Mouse (Mus musculus): ENCODE results near the gene Brms1. TPM values are rescaled to one million over a fixed set of nuclear protein-coding genes. Genes with fewer than 3 reads are reported as not detected.
"Not testable (repeated sequence)": the region's sequence is repeated elsewhere in the genome, so short reads cannot be mapped to it uniquely, and the experiment has no call there.

Gene Brms1
- total and polyA plus RNA-seq, 3 experiments, result 14.3 to 18.1 (median 16.9) TPM

- TF ChIP-seq POLR2A (IDR thresholded peaks at IDR 0.05; ENCODE audit: insufficient read depth, low read depth, low read length) (no peak), CTCF (IDR thresholded peaks at IDR 0.05) (no peak), EP300 (IDR thresholded peaks at IDR 0.05; ENCODE audit: insufficient read depth, low read depth, low read length) (no peak)
- Histone ChIP-seq H3K27ac (no peak within 1 kb of the TSS), H3K9ac (ENCODE audit: low read depth, low read length) (peak within 1 kb of the TSS; percentile 49), H3K4me1 (ENCODE audit: control insufficient read depth, insufficient read depth, low read length) (peaks cover 5% of the 10 kb centered on the region), H3K27me3 (ENCODE audit: control insufficient read depth, insufficient read depth, low read length) (peaks cover 11% of the 10 kb centered on the region; the same call in 1 of the 2 replicates), H3K4me3 (peak within 1 kb of the TSS; percentile 43), H3K79me2 (replicated peaks; ENCODE audit: control insufficient read depth, insufficient read depth, low read length) (no peaks in the 10 kb centered on the region), H3K36me3 (ENCODE audit: control insufficient read depth, insufficient read depth, low read length) (no peaks in the 10 kb centered on the region)
- WGBS, result under 1% methylated on average over 69 of the region's 69 CpGs
- peak; percentile 52 to 62 for DNase-seq
- intact Hi-C loops (cut with DNase I), result loop anchor here (5.0 kb wide), 1 partner anchor 48 kb away; the partner anchor contains the start of genes AC124502.3 and B4gat1
Observed at GRCm38 (mm10) chr19:5085145-5085863, 44.1 kb downstream of the Brms1 start, which contains the start of gene Tmem151a. TSS of gene Tmem151a (minus strand) at chr19:5085531.

GRCm38 (mm10) chr19:5086533-5086932 is 45.4 kb downstream of the Brms1 start:
- DNase-seq; H3K36me3 ChIP-seq (ENCODE audit: control insufficient read depth, insufficient read depth, low read length); H3K79me2 ChIP-seq (replicated peaks; ENCODE audit: control insufficient read depth, insufficient read depth, low read length); H3K4me1 ChIP-seq (ENCODE audit: control insufficient read depth, insufficient read depth, low read length); H3K27ac ChIP-seq; H3K9ac ChIP-seq (ENCODE audit: low read depth, low read length); H3K4me3 ChIP-seq: not testable (repeated sequence)
- WGBS, result 54% methylated on average over 4 of the region's 4 CpGs
- H3K27me3 ChIP-seq (ENCODE audit: control insufficient read depth, insufficient read depth, low read length), result peaks cover 11% of the 10 kb centered on the region; the same call in 1 of the 2 replicates
- peak; percentile 34 for TF ChIP-seq CTCF (IDR thresholded peaks at IDR 0.05)
- intact Hi-C loops (cut with DNase I), result loop anchor here (5.0 kb wide), 1 partner anchor 49 kb away; the partner anchor contains the start of genes AC124502.3 and B4gat1

DNA sequence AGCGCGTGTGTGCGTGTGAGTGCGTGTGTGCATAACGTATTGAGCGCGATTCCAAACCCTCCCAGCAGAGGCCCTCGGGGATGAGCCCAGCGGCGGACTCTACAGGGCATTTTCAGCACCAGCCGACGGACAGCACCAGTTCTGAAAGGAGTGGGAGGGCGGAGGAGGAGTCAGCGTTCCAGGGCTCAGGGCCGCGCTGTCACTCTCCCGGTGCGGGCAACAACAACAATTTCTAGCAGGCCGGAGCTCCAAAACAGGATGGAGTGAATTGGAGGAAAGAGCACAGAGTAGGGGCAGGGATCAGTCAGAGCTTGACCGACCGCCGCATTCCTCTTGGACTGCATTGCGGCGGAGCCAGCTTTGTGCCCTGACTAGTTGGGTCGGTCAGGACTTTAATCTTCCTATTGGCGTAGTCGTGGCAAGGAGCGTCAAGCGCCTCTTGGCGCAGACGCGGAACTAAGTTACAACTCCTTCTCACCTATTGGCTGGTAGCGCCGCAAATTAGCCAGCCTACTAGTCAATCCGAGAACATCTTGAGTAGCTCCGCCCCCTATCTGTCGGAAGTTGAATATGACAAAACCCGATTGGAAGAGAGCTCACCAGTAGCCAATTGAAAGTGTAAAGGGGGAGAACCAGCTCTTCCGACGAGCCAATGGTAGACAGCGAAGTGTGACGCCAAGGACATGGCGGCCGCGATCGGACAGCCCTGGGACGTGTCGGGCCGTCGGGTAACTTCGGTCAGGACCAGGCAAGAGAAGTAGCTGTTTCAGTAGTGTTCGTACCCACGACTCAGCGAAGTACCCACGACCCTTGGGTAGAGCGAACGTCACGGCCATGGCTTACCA is 47.0 kb downstream of the Brms1 start, which contains the start of gene Yif1a:
Yif1a (plus strand) TSS at position 655 of the 845 bp plus-strand sequence.
- H3K9ac ChIP-seq (ENCODE audit: low read depth, low read length), result peak within 1 kb of the TSS; percentile 64
- H3K27ac ChIP-seq, result peak within 1 kb of the TSS; percentile 80
- intact Hi-C loops (cut with DNase I), result loop anchor here (2.0 to 5.0 kb wide), 2 partner anchors 19 to 51 kb away; partner anchors contain the start of genes AC124502.3, B4gat1 and Rab1b
- peak within 1 kb of the TSS; percentile 78 for H3K4me3 ChIP-seq
- peak; percentile 60 for TF ChIP-seq CTCF (IDR thresholded peaks at IDR 0.05)
- TF ChIP-seq EP300 (IDR thresholded peaks at IDR 0.05; ENCODE audit: insufficient read depth, low read depth, low read length), result peak; percentile 37; the same call in 1 of the 2 replicates
- TF ChIP-seq POLR2A (IDR thresholded peaks at IDR 0.05; ENCODE audit: insufficient read depth, low read depth, low read length), result peak; percentile 93
- no peaks in the 10 kb centered on the region for H3K36me3 ChIP-seq (ENCODE audit: control insufficient read depth, insufficient read depth, low read length)
- peaks cover 7% of the 10 kb centered on the region; the same call in 1 of the 2 replicates for H3K27me3 ChIP-seq (ENCODE audit: control insufficient read depth, insufficient read depth, low read length)
- peaks cover 5% of the 10 kb centered on the region for H3K4me1 ChIP-seq (ENCODE audit: control insufficient read depth, insufficient read depth, low read length)
- DNase-seq, result peak; percentile 94 to 96
- H3K79me2 ChIP-seq (replicated peaks; ENCODE audit: control insufficient read depth, insufficient read depth, low read length), result no peaks in the 10 kb centered on the region
- WGBS, result under 1% methylated on average over 58 of the region's 58 CpGs

DNA sequence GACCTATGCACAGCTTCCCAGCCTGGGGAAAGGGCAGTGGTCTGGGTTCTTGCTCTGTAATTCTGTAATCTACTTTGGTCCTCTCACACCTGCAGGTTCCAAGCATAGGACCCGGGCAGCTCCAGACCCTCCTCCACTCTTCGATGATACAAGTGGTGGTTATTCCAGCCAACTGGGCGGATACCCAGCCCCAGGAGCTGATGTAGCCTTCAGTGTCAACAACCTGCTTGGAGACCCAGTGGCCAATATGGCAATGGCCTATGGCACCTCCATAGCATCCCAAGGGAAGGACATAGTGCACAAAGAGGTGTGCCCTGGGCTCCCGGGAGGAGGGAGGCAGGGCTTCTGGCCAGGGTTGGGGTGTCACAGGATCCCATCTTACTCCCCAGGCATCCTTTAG is 48.2 kb downstream of the Brms1 start:
- Histone ChIP-seq H3K9ac (ENCODE audit: low read depth, low read length) (no peak overlapping the region), H3K4me3 (no peak overlapping the region), H3K27me3 (ENCODE audit: control insufficient read depth, insufficient read depth, low read length) (peaks cover 6% of the 10 kb centered on the region; the same call in 1 of the 2 replicates), H3K79me2 (replicated peaks; ENCODE audit: control insufficient read depth, insufficient read depth, low read length) (no peaks in the 10 kb centered on the region), H3K36me3 (ENCODE audit: control insufficient read depth, insufficient read depth, low read length) (no peaks in the 10 kb centered on the region), H3K27ac (no peak overlapping the region), H3K4me1 (ENCODE audit: control insufficient read depth, insufficient read depth, low read length) (peaks cover 7% of the 10 kb centered on the region)
- DNase-seq, result no peak
- intact Hi-C loops (cut with DNase I), result loop anchor here (2.0 to 5.0 kb wide), 2 partner anchors 17 to 52 kb away; partner anchors contain the start of genes AC124502.3, B4gat1 and Rab1b
- no peak for TF ChIP-seq POLR2A (IDR thresholded peaks at IDR 0.05; ENCODE audit: insufficient read depth, low read depth, low read length)
- TF ChIP-seq EP300 (IDR thresholded peaks at IDR 0.05; ENCODE audit: insufficient read depth, low read depth, low read length), result no peak
- no peak for TF ChIP-seq CTCF (IDR thresholded peaks at IDR 0.05)
- 89% methylated on average over 4 of the region's 4 CpGs for WGBS

DNA sequence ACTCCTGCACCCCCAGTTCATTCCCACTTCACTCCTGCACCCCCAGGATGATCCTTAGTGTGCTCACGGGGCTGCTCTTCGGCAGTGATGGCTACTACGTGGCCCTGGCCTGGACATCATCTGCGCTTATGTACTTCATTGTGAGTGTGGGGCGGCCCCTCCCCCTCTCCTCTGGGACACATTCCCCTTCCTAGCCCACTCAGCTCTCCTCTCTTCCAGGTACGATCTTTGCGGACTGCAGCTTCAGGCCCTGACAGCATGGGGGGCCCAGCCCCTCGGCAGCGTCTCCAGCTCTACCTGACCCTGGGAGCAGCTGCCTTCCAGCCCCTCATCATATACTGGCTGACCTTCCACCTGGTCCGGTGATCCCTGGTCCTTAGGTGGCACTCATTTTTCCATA is 50.9 kb downstream of the Brms1 start:
- Histone ChIP-seq H3K27ac (no peak overlapping the region), H3K4me3 (no peak overlapping the region), H3K9ac (ENCODE audit: low read depth, low read length) (no peak overlapping the region), H3K27me3 (ENCODE audit: control insufficient read depth, insufficient read depth, low read length) (no peaks in the 10 kb centered on the region), H3K36me3 (ENCODE audit: control insufficient read depth, insufficient read depth, low read length) (no peaks in the 10 kb centered on the region), H3K79me2 (replicated peaks; ENCODE audit: control insufficient read depth, insufficient read depth, low read length) (no peaks in the 10 kb centered on the region), H3K4me1 (ENCODE audit: control insufficient read depth, insufficient read depth, low read length) (peaks cover 8% of the 10 kb centered on the region)
- 89% methylated on average over 10 of the region's 10 CpGs for WGBS
- intact Hi-C loops (cut with DNase I), result no loop called here
- TF ChIP-seq POLR2A (IDR thresholded peaks at IDR 0.05; ENCODE audit: insufficient read depth, low read depth, low read length) (no peak), EP300 (IDR thresholded peaks at IDR 0.05; ENCODE audit: insufficient read depth, low read depth, low read length) (no peak), CTCF (IDR thresholded peaks at IDR 0.05) (no peak)
- DNase-seq, result no peak

Measured in heart, adult 2 months (tissue).